Mouse (Mus musculus) E14TG2a.4 (cell line): ENCODE data around the gene Pnp.
"Not testable (repeated sequence)": the region's sequence is repeated elsewhere in the genome, so short reads cannot be mapped to it uniquely, and the experiment has no call there.

Experiments used
- CTCF ChIP-seq: conservative IDR thresholded peaks from 2 replicates; pipeline ENCODE4 v1.5.1; 2014; ENCODE audit warnings: low read length
- POU5F1 ChIP-seq: IDR thresholded peaks from 2 replicates; pipeline ENCODE4 v1.6.1; 2014; ENCODE audit warnings: low read length, borderline replicate concordance

DNA sequence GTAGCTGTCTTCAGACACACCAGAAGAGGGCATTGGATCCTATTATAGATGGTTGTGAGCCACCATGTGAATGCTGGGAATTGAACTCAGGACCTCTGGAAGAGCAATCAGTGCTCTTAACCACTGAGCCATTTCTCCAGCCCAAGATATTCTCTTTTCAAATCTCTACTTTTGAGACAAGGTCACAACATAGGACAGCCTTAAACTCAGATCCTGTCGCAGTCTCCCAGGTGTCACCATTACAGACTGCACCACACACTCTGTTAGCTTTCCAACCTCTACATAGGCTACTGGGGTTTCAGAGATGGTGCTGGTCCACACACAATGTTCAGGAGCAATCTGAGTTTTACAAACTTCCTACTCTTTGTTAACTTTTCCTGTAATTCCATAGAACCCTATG, 7.4 kb upstream of the Pnp start:
- TF ChIP-seq CTCF, POU5F1: not testable (repeated sequence)
